Mouse (Mus musculus) lung, postnatal 0 days (tissue): ENCODE measurements at regions not wholly inside any gene's neighbourhood (a gene's known extent, or its start where the extent isn't known, plus 50 kb on each side); places are given as distances from the start of the nearest gene placed in this dataset.

Experiments
- CTCF ChIP-seq: IDR thresholded peaks from 2 replicates; pipeline ENCODE4 v1.5.1; 2016; ENCODE audit warnings: antibody characterized with exemption, mild to moderate bottlenecking
- EP300 ChIP-seq: IDR thresholded peaks from 2 replicates; pipeline ENCODE4 v1.6.1; 2016; ENCODE audit warnings: antibody characterized with exemption, mild to moderate bottlenecking, control low read depth

DNA sequence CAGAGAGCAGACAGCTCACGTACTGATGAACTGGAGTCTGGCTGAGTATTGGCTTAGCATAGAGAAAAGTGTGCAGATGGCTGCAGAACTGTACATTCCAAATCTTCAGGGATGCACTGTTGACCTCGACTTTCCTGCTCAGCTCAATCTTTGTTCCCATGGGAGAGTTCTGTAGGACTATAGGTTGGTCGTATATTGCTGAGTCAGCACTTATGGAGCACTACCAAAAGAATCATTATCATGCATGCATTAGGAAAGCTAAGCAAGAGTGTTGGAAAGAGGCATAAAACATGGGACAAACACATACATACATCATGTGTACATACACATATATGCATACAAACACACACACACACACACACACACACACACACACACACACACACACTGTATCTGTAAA lies 648.6 kb upstream of the Klhl29 start:
- TF ChIP-seq CTCF (no peak), EP300 (no peak)
